Mouse (Mus musculus) stomach, embryonic 16.5 days (tissue): Measurements from ENCODE around the gene Pdzrn3. TPM values are rescaled to one million over a fixed set of nuclear protein-coding genes. Genes with fewer than 3 reads are reported as not detected.

ENCODE experiments used
- ATAC-seq: fragments of 200-750 bp; cut with Nextera tagmentation; 2 replicates; pipeline ENCODE4 v1.8.0; 2017; ENCODE audit warnings: moderate number of reproducible peaks, moderate TSS enrichment; ENCODE audit not compliant: insufficient read depth, low FRiP score
- H3K27ac ChIP-seq: fragments of 300-500 bp; sonication (generic); 2 replicates; pipeline ENCODE4 v1.5.1; 2014; ENCODE audit warnings: low read length
- H3K27me3 ChIP-seq: fragments of 300-500 bp; sonication (generic); 2 replicates; pipeline ENCODE4 v1.6.1; 2014; ENCODE audit warnings: low read length, control low read depth, mixed read lengths; ENCODE audit not compliant: control insufficient read depth, insufficient read depth
- H3K36me3 ChIP-seq: fragments of 300-500 bp; sonication (generic); 2 replicates; pipeline ENCODE4 v1.6.1; 2014; ENCODE audit warnings: low read length; ENCODE audit not compliant: control insufficient read depth, insufficient read depth
- H3K4me1 ChIP-seq: fragments of 300-500 bp; sonication (generic); 2 replicates; pipeline ENCODE4 v1.6.1; 2014; ENCODE audit warnings: low read length, control low read depth, mixed read lengths; ENCODE audit not compliant: control insufficient read depth, insufficient read depth
- H3K4me2 ChIP-seq: fragments of 300-500 bp; sonication (generic); 2 replicates; pipeline ENCODE4 v1.6.1; 2014; ENCODE audit warnings: low read depth, low read length, mixed read lengths
- H3K4me3 ChIP-seq: fragments of 300-500 bp; sonication (generic); replicated peaks from 2 replicates; pipeline ENCODE4 v1.5.1; 2014; ENCODE audit warnings: mild to moderate bottlenecking, low read length
- H3K9ac ChIP-seq: fragments of 300-500 bp; sonication (generic); 2 replicates; pipeline ENCODE4 v1.6.1; 2014; ENCODE audit warnings: low read length
- H3K9me3 ChIP-seq: fragments of 300-500 bp; sonication (generic); replicated peaks from 2 replicates; pipeline ENCODE4 v1.6.1; 2016; ENCODE audit warnings: low read length, control low read depth; ENCODE audit not compliant: control insufficient read depth
- WGBS: fragments of 180-500 bp; shearing (Covaris S2); extraction: QIAGEN DNeasy Blood & Tissue Kit; methylation state at CpG from one replicate; pipeline ENCODE4 v1.1.7; 2014; 5-methylcytosine and 5-hydroxymethylcytosine counted together
- polyA plus RNA-seq: library from polyadenylated mRNA; unstranded; fragments of >200 nt; fragmentation: Nextera tagmentation; extraction: Ambion mirVana; gene quantifications from 2 replicates; pipeline ENCODE4 v1.2.1, GENCODE M21; 2015

The Pdzrn3 gene
- polyA plus RNA-seq, 1 experiment from 2014 or later, result 9.1 TPM

- ATAC-seq, result no peak
These were observed 15.1 kb upstream of the Pdzrn3 start for GRCm38 (mm10) chr6:101392801-101393117.

DNA sequence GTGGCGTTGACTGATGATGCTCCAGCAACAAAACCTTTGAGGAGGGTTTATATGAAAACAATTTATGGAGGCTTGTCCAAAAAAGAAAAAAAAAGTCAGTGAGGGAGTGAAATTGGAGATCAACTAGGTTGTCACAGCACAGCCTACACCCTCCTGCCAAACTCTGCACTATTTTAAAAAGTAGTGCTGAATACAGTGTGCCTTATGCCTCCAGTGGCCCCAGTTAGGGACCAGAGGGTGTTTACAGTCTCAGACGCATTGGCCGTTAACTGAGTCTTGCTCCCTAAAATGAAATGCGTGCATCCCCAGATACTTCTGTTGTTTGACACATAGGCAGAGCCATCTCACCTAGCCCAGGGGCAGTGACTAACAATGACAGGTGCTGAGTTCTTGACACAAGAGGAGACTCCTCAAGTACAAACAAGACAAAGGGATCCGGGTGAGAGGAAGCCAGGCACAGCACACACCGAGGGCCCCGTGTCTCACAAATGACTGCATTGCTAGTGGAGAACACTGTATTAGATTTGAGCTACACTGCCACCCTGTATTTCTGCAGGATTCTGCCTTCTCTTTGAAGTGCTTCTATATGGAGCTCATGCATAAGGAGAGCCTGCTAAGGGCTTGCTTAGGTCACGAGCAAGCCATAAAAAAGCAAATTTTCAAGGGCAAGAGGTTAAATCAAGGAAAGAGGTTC, 14.6 kb upstream of the Pdzrn3 start:
- H3K27me3 ChIP-seq, result no peaks in the 10 kb centered on the region
- H3K9me3 ChIP-seq, result 0 out of 2 replicates have a peak, but pooled peaks cover 2% of the 10 kb centered on the region
- no peak overlapping the region for H3K4me3 ChIP-seq
- 79% methylated on average over 8 of the region's 8 CpGs for WGBS
- no peak for ATAC-seq
- H3K4me2 ChIP-seq, result no peak overlapping the region
- no peaks in the 10 kb centered on the region for H3K36me3 ChIP-seq
- no peak overlapping the region for H3K27ac ChIP-seq
- H3K9ac ChIP-seq, result no peak overlapping the region
- no peaks in the 10 kb centered on the region for H3K4me1 ChIP-seq

More at GRCm38 (mm10) chr6:101392801-101393117, 15.1 kb upstream of the Pdzrn3 start:
- Histone ChIP-seq H3K36me3 (no peaks in the 10 kb centered on the region), H3K9me3 (0 out of 2 replicates have a peak, but pooled peaks cover 2% of the 10 kb centered on the region), H3K4me2 (no peak overlapping the region), H3K4me3 (no peak overlapping the region), H3K27me3 (no peaks in the 10 kb centered on the region), H3K9ac (no peak overlapping the region), H3K4me1 (no peaks in the 10 kb centered on the region), H3K27ac (no peak overlapping the region)
- 64% methylated on average over 2 of the region's 2 CpGs for WGBS

DNA sequence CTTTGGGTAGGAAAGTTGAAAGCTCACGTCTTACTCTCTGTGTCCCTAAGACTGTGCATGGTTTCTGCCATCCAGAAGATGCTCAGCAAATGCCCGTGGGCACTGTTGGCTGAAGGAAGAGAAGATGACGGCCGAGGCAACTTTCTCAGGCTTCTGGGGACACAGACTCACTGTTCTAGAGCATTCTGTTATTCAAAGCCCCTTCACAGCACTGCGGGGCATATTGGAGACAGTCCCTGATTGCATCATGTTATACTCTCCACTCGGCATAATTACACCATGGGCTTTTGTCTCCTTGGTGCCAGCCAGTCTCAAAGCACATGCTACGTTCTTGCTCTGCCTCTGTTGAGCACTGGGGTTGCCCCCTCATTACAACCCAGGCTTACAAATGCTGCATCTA, 7.8 kb upstream of the Pdzrn3 start:
- WGBS, result 82% methylated on average over 7 of the region's 7 CpGs
- no peaks in the 10 kb centered on the region for H3K36me3 ChIP-seq
- no peak overlapping the region for H3K4me3 ChIP-seq
- no peak overlapping the region for H3K27ac ChIP-seq
- H3K27me3 ChIP-seq, result no peaks in the 10 kb centered on the region
- no peaks in the 10 kb centered on the region for H3K4me1 ChIP-seq
- no peak overlapping the region for H3K4me2 ChIP-seq
- 0 out of 2 replicates have a peak, but pooled peaks cover 2% of the 10 kb centered on the region for H3K9me3 ChIP-seq
- no peak overlapping the region for H3K9ac ChIP-seq
- no peak for ATAC-seq

GRCm38 (mm10) chr6:101384958-101385357, 7.3 kb upstream of the Pdzrn3 start:
- H3K9me3 ChIP-seq, result 0 out of 2 replicates have a peak, but pooled peaks cover 2% of the 10 kb centered on the region
- H3K27ac ChIP-seq, result no peak overlapping the region
- 79% methylated on average over 7 of the region's 7 CpGs for WGBS
- no peak overlapping the region for H3K4me3 ChIP-seq
- no peak overlapping the region for H3K4me2 ChIP-seq
- H3K27me3 ChIP-seq, result no peaks in the 10 kb centered on the region
- no peaks in the 10 kb centered on the region for H3K4me1 ChIP-seq
- no peak for ATAC-seq
- H3K9ac ChIP-seq, result no peak overlapping the region
- H3K36me3 ChIP-seq, result no peaks in the 10 kb centered on the region

GRCm38 (mm10) chr6:101384476-101384875, 6.8 kb upstream of the Pdzrn3 start:
- Histone ChIP-seq H3K4me2 (no peak overlapping the region), H3K27ac (no peak overlapping the region), H3K36me3 (no peaks in the 10 kb centered on the region), H3K9me3 (0 out of 2 replicates have a peak, but pooled peaks cover 2% of the 10 kb centered on the region), H3K9ac (no peak overlapping the region), H3K27me3 (no peaks in the 10 kb centered on the region), H3K4me1 (no peaks in the 10 kb centered on the region), H3K4me3 (no peak overlapping the region)
- no peak for ATAC-seq
- 73% methylated on average over 6 of the region's 6 CpGs for WGBS

DNA sequence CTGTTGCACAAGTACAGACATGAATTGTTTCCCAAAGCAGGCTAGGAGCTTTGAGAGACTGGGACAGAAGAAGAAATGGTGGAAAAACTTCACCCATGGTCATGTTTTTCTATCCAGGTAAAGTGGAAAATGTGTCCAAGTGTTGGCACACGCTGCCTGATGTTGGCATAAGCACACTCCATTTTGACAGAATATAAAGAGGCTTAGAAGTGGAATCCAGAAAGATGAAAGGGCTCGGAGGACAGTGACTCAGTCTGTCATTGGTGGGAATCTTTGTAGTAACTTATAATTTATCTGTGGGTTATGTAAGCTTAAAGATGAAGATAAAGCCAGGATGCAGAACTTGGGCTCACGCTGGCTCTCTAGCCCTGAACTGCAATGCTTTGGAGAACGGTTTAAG, 5.2 kb upstream of the Pdzrn3 start:
- no peak overlapping the region for H3K27ac ChIP-seq
- ATAC-seq, result no peak
- no peak overlapping the region for H3K4me3 ChIP-seq
- no peaks in the 10 kb centered on the region for H3K9me3 ChIP-seq
- no peaks in the 10 kb centered on the region for H3K27me3 ChIP-seq
- H3K4me1 ChIP-seq, result peaks cover 3% of the 10 kb centered on the region
- no peak overlapping the region for H3K9ac ChIP-seq
- H3K36me3 ChIP-seq, result no peaks in the 10 kb centered on the region
- 73% methylated on average over 4 of the region's 4 CpGs for WGBS
- no peak overlapping the region for H3K4me2 ChIP-seq

DNA sequence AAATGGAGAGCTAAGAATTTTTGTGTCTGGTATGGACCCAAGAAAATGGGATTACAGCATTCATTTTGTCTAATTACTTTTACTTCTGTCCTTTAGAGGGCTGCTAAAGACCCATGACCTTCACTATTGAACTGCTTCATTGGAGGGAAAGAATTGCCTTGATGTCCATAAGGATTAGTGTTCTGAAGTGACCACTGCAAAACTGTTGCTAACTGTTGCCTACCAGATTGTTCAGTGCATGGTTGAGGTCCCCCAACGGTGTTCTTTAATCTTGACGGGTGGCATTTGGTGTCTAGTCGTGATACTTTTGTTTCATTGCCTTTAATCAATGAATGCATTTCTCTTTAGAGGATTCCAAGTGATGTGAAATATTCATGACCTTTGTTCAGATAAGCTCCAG, 1.8 kb upstream of the Pdzrn3 start:
- Histone ChIP-seq H3K27me3 (no peaks in the 10 kb centered on the region), H3K9me3 (no peaks in the 10 kb centered on the region), H3K27ac (no peak overlapping the region), H3K4me1 (peaks cover 11% of the 10 kb centered on the region), H3K36me3 (no peaks in the 10 kb centered on the region), H3K4me2 (no peak overlapping the region), H3K9ac (no peak overlapping the region), H3K4me3 (no peak overlapping the region)
- 66% methylated on average over 3 of the region's 3 CpGs for WGBS
- no peak for ATAC-seq

- H3K4me1 ChIP-seq, result peaks cover 24% of the 10 kb centered on the region
- WGBS, result under 1% methylated on average over 29 of the region's 29 CpGs
- no peaks in the 10 kb centered on the region for H3K36me3 ChIP-seq
- peak overlapping the region; percentile 61 for H3K4me3 ChIP-seq
- peak overlapping the region; percentile 87 for H3K9ac ChIP-seq
- H3K27ac ChIP-seq, result peak overlapping the region; percentile 91
- no peaks in the 10 kb centered on the region for H3K27me3 ChIP-seq
- no peaks in the 10 kb centered on the region for H3K9me3 ChIP-seq
- ATAC-seq, result peak; percentile 87
- peak overlapping the region; percentile 91 for H3K4me2 ChIP-seq
These were observed 375 bp upstream of the Pdzrn3 start for GRCm38 (mm10) chr6:101377935-101378609.

DNA sequence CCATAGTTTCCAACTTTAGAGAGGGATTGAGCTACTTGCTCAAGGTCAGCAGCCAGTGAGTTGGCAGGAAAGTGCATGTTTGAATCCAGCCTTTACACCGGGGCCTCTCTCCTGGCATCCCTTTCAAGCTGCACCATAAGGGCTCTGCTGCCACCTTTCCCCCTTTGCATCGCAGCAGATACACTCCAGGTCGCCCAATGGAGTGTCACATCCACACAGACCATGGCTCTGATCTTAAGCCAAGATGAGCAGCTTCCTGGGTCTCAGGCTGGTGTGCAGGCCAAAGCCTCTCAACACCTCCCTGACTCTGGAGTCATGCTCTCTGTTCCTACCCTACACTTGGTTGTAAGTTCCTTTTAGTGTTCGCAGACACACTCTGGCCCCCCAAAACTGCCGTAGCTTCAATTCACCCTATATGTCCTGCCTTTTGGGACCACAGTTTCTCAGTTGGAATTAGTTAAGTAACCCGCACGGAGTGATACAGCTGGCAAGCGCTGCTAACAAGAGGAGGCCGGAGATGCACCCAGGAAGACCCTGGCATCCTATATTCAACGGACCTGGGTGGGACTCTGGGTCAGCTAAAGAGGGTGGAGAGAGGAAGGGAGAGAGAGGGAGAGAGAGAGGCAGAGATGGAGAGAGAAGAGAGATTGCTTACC, 1.1 kb downstream of the Pdzrn3 start:
- no peaks in the 10 kb centered on the region for H3K36me3 ChIP-seq
- peaks cover 32% of the 10 kb centered on the region for H3K4me1 ChIP-seq
- no peaks in the 10 kb centered on the region for H3K9me3 ChIP-seq
- peak overlapping the region; percentile 87 for H3K9ac ChIP-seq
- H3K4me3 ChIP-seq, result peak overlapping the region; percentile 61
- no peak for ATAC-seq
- peak overlapping the region; percentile 91 for H3K4me2 ChIP-seq
- 6% methylated on average over 10 of the region's 10 CpGs for WGBS
- no peaks in the 10 kb centered on the region for H3K27me3 ChIP-seq
- peak overlapping the region; percentile 91 for H3K27ac ChIP-seq
